Mouse (Mus musculus): ENCODE results near the gene Dync2h1. TPM values are rescaled to one million over a fixed set of nuclear protein-coding genes. Genes with fewer than 3 reads are reported as not detected.
A peak's percentile ranks its signal among the peaks of the same experiment; 100 is the strongest.
"Not testable (repeated sequence)": the region's sequence is repeated elsewhere in the genome, so short reads cannot be mapped to it uniquely, and the experiment has no call there.

Gene Dync2h1
- 6.3 and 8.6 TPM in 2 replicates for polyA plus RNA-seq (2014; fragmentation: Nextera tagmentation; extraction: Ambion mirVana)

- H3K27me3 ChIP-seq (ENCODE audit: control insufficient read depth, insufficient read depth, low read length) = no peaks in the 10 kb centered on the region
- H3K4me2 ChIP-seq (ENCODE audit: low read length) = peak within 1 kb of the TSS; percentile 77
- peak within 1 kb of the TSS; percentile 96 for H3K9ac ChIP-seq (ENCODE audit: low read length)
- WGBS = 1% methylated on average over 62 of the region's 62 CpGs
- peaks cover 25% of the 10 kb centered on the region for H3K36me3 ChIP-seq (ENCODE audit: control insufficient read depth, insufficient read depth, low read length)
- H3K4me3 ChIP-seq (ENCODE audit: control insufficient read depth in 1 of 2, insufficient read depth in 1 of 2, low read depth in 1 of 2, low read length in 2 of 2) = peak within 1 kb of the TSS; percentile 87 to 96
- H3K27ac ChIP-seq (replicated peaks in 1 of 2; ENCODE audit: control insufficient read depth in 1 of 2, insufficient read depth in 1 of 2, low read depth in 2 of 2, low read length in 2 of 2) = peak within 1 kb of the TSS; percentile 94 to 98
- ATAC-seq (ENCODE audit: insufficient number of reproducible peaks, insufficient read depth, low FRiP score, low read depth) = peak; percentile 99
- H3K4me1 ChIP-seq (ENCODE audit: control insufficient read depth in 2 of 2, insufficient read depth in 2 of 2, low read length in 2 of 2) = peaks cover 0 to 17% of the 10 kb centered on the region in 2 experiments; a peak in 2 of 4 replicates
- no peaks in the 10 kb centered on the region for H3K9me3 ChIP-seq (ENCODE audit: control insufficient read depth, low read length)
Measured at GRCm38 (mm10) chr9:7184172-7184896, at the start of gene Dync2h1, which contains the start of gene Dcun1d5. Gene Dync2h1 (minus strand): TSS chr9:7184446. Gene Dcun1d5 (plus strand): TSS chr9:7184520.

- Histone ChIP-seq H3K27ac (replicated peaks in 1 of 2; ENCODE audit: control insufficient read depth in 1 of 2, insufficient read depth in 1 of 2, low read depth in 2 of 2, low read length in 2 of 2) (no peak overlapping the region), H3K27me3 (ENCODE audit: control insufficient read depth, insufficient read depth, low read length) (no peaks in the 10 kb centered on the region), H3K4me1 (ENCODE audit: control insufficient read depth in 2 of 2, insufficient read depth in 2 of 2, low read length in 2 of 2) (no peaks in the 10 kb centered on the region), H3K9me3 (ENCODE audit: control insufficient read depth, low read length) (no peaks in the 10 kb centered on the region), H3K36me3 (ENCODE audit: control insufficient read depth, insufficient read depth, low read length) (0 out of 2 replicates have a peak, but pooled peaks cover 3% of the 10 kb centered on the region), H3K4me3 (ENCODE audit: control insufficient read depth in 1 of 2, insufficient read depth in 1 of 2, low read depth in 1 of 2, low read length in 2 of 2) (no peak overlapping the region), H3K9ac (ENCODE audit: low read length) (no peak overlapping the region), H3K4me2 (ENCODE audit: low read length) (no peak overlapping the region)
- no peak for ATAC-seq (ENCODE audit: insufficient number of reproducible peaks, insufficient read depth, low FRiP score, low read depth)
- WGBS = 78% methylated on average over 7 of the region's 7 CpGs
Measured at GRCm38 (mm10) chr9:7221460-7221859, 37.2 kb upstream of the Dync2h1 start.

GRCm38 (mm10) chr9:7221024-7221423, 36.8 kb upstream of the Dync2h1 start:
- no peak overlapping the region for H3K4me3 ChIP-seq (ENCODE audit: control insufficient read depth in 1 of 2, insufficient read depth in 1 of 2, low read depth in 1 of 2, low read length in 2 of 2)
- H3K27me3 ChIP-seq (ENCODE audit: control insufficient read depth, insufficient read depth, low read length) = no peaks in the 10 kb centered on the region
- H3K27ac ChIP-seq (replicated peaks in 1 of 2; ENCODE audit: control insufficient read depth in 1 of 2, insufficient read depth in 1 of 2, low read depth in 2 of 2, low read length in 2 of 2) = no peak overlapping the region
- no peak for ATAC-seq (ENCODE audit: insufficient number of reproducible peaks, insufficient read depth, low FRiP score, low read depth)
- H3K4me2 ChIP-seq (ENCODE audit: low read length) = no peak overlapping the region
- H3K36me3 ChIP-seq (ENCODE audit: control insufficient read depth, insufficient read depth, low read length) = 0 out of 2 replicates have a peak, but pooled peaks cover 3% of the 10 kb centered on the region
- no peak overlapping the region for H3K9ac ChIP-seq (ENCODE audit: low read length)
- no peaks in the 10 kb centered on the region for H3K4me1 ChIP-seq (ENCODE audit: control insufficient read depth in 2 of 2, insufficient read depth in 2 of 2, low read length in 2 of 2)
- H3K9me3 ChIP-seq (ENCODE audit: control insufficient read depth, low read length) = no peaks in the 10 kb centered on the region
- WGBS = 83% methylated on average over 5 of the region's 5 CpGs

GRCm38 (mm10) chr9:7216240-7216639, 32.0 kb upstream of the Dync2h1 start:
- H3K9me3 ChIP-seq (ENCODE audit: control insufficient read depth, low read length) = no peaks in the 10 kb centered on the region
- no peak overlapping the region for H3K4me3 ChIP-seq (ENCODE audit: control insufficient read depth in 1 of 2, insufficient read depth in 1 of 2, low read depth in 1 of 2, low read length in 2 of 2)
- no peak overlapping the region for H3K27ac ChIP-seq (replicated peaks in 1 of 2; ENCODE audit: control insufficient read depth in 1 of 2, insufficient read depth in 1 of 2, low read depth in 2 of 2, low read length in 2 of 2)
- no peak overlapping the region for H3K4me2 ChIP-seq (ENCODE audit: low read length)
- H3K36me3 ChIP-seq (ENCODE audit: control insufficient read depth, insufficient read depth, low read length) = peaks cover 16% of the 10 kb centered on the region
- H3K4me1 ChIP-seq (ENCODE audit: control insufficient read depth in 2 of 2, insufficient read depth in 2 of 2, low read length in 2 of 2) = no peaks in the 10 kb centered on the region
- 46% methylated on average over 2 of the region's 2 CpGs for WGBS
- H3K9ac ChIP-seq (ENCODE audit: low read length) = no peak overlapping the region
- H3K27me3 ChIP-seq (ENCODE audit: control insufficient read depth, insufficient read depth, low read length) = no peaks in the 10 kb centered on the region
- ATAC-seq (ENCODE audit: insufficient number of reproducible peaks, insufficient read depth, low FRiP score, low read depth) = no peak

DNA sequence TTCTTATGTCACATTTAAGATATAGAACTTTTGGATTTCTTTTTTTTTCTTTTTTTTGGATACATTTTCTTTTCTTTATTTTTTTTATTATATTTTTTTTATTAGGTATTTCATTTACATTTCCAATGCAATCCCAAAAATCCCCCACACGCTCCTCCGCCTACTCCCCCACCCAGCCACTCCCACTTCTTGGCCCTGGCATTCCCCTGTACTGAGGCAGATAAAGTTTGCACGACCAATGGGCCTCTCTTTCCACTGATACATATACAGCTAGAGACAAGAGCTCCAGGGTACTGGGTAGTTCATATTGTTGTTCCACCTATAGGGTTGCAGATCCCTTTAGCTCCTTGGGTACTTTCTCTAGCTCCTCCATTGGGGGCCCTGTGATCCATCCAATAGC, 6.4 kb upstream of the Dync2h1 start:
- H3K9me3 ChIP-seq (ENCODE audit: control insufficient read depth, low read length); H3K9ac ChIP-seq (ENCODE audit: low read length); H3K27ac ChIP-seq (replicated peaks in 1 of 2; ENCODE audit: control insufficient read depth in 1 of 2, insufficient read depth in 1 of 2, low read depth in 2 of 2, low read length in 2 of 2); ATAC-seq (ENCODE audit: insufficient number of reproducible peaks, insufficient read depth, low FRiP score, low read depth); H3K4me1 ChIP-seq (ENCODE audit: control insufficient read depth in 2 of 2, insufficient read depth in 2 of 2, low read length in 2 of 2); H3K4me3 ChIP-seq (ENCODE audit: control insufficient read depth in 1 of 2, insufficient read depth in 1 of 2, low read depth in 1 of 2, low read length in 2 of 2); H3K27me3 ChIP-seq (ENCODE audit: control insufficient read depth, insufficient read depth, low read length); H3K4me2 ChIP-seq (ENCODE audit: low read length): not testable (repeated sequence)
- H3K36me3 ChIP-seq (ENCODE audit: control insufficient read depth, insufficient read depth, low read length) = peaks cover 25% of the 10 kb centered on the region
- 90% methylated on average over 3 of the region's 3 CpGs for WGBS

- H3K27me3 ChIP-seq (ENCODE audit: control insufficient read depth, insufficient read depth, low read length) = no peaks in the 10 kb centered on the region
- H3K4me1 ChIP-seq (ENCODE audit: control insufficient read depth in 2 of 2, insufficient read depth in 2 of 2, low read length in 2 of 2) = peaks cover 0 to 17% of the 10 kb centered on the region in 2 experiments; a peak in 2 of 4 replicates
- peak overlapping the region; percentile 87 to 96 for H3K4me3 ChIP-seq (ENCODE audit: control insufficient read depth in 1 of 2, insufficient read depth in 1 of 2, low read depth in 1 of 2, low read length in 2 of 2)
- peak; percentile 60 for ATAC-seq (ENCODE audit: insufficient number of reproducible peaks, insufficient read depth, low FRiP score, low read depth)
- no peaks in the 10 kb centered on the region for H3K9me3 ChIP-seq (ENCODE audit: control insufficient read depth, low read length)
- peaks cover 28% of the 10 kb centered on the region for H3K36me3 ChIP-seq (ENCODE audit: control insufficient read depth, insufficient read depth, low read length)
- H3K9ac ChIP-seq (ENCODE audit: low read length) = peak overlapping the region; percentile 96
- peak overlapping the region; percentile 77 for H3K4me2 ChIP-seq (ENCODE audit: low read length)
- H3K27ac ChIP-seq (replicated peaks in 1 of 2; ENCODE audit: control insufficient read depth in 1 of 2, insufficient read depth in 1 of 2, low read depth in 2 of 2, low read length in 2 of 2) = peak overlapping the region; percentile 94 to 98
- WGBS = 0% methylated on average over 28 of the region's 31 CpGs
Measured at GRCm38 (mm10) chr9:7184897-7185291, 648 bp upstream of the Dync2h1 start.

- 10% methylated on average over 41 of the region's 41 CpGs for WGBS
- H3K27ac ChIP-seq (replicated peaks in 1 of 2; ENCODE audit: control insufficient read depth in 1 of 2, insufficient read depth in 1 of 2, low read depth in 2 of 2, low read length in 2 of 2) = no peak overlapping the region
- ATAC-seq (ENCODE audit: insufficient number of reproducible peaks, insufficient read depth, low FRiP score, low read depth) = peak; percentile 86; the same call in 1 of the 2 replicates
- H3K9ac ChIP-seq (ENCODE audit: low read length) = peak overlapping the region; percentile 72
- H3K9me3 ChIP-seq (ENCODE audit: control insufficient read depth, low read length) = no peaks in the 10 kb centered on the region
- peak overlapping the region; percentile 85 for H3K4me2 ChIP-seq (ENCODE audit: low read length)
- peaks cover 20% of the 10 kb centered on the region; the same call in 1 of the 2 replicates for H3K36me3 ChIP-seq (ENCODE audit: control insufficient read depth, insufficient read depth, low read length)
- peaks cover 2 to 3% of the 10 kb centered on the region in 2 experiments; a peak in 1 of 4 replicates for H3K4me1 ChIP-seq (ENCODE audit: control insufficient read depth in 2 of 2, insufficient read depth in 2 of 2, low read length in 2 of 2)
- H3K27me3 ChIP-seq (ENCODE audit: control insufficient read depth, insufficient read depth, low read length) = no peaks in the 10 kb centered on the region
- H3K4me3 ChIP-seq (ENCODE audit: control insufficient read depth in 1 of 2, insufficient read depth in 1 of 2, low read depth in 1 of 2, low read length in 2 of 2) = peak overlapping the region; percentile 55 to 64
Measured at GRCm38 (mm10) chr9:7176618-7177610, 7.3 kb downstream of the Dync2h1 start.
